Mouse (Mus musculus): ENCODE data around the gene Prop1.

Gene Prop1

DNA sequence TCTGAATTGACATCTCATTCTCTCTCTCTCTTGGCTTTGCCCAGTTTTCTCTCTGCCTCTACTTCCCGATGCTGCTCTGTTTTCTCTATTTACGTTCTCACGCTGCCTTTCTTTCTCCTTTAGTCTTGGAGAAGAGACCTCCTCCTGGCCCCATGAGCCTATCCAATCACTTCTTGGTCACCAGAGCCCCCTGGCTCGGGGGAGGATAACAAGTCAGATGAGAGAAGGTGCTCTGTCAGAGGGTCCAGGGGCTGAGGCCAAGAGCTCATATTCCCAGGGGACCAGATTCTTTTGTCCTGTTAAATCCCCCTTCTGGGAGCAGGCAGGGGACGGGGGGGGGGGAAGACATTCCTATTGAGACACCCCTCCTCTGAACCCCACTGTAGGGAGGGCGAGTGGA lies at the start of gene Prop1:
Prop1 (minus strand) TSS at position 101 of the 400 bp plus-strand sequence.
- no peak for DNase-seq

- DNase-seq = no peak
Observed at GRCm38 (mm10) chr11:51003296-51003695, 49.7 kb upstream of the Prop1 start, which contains the start of gene Olfr51. Gene Olfr51 (plus strand): TSS chr11:51003596.

DNA sequence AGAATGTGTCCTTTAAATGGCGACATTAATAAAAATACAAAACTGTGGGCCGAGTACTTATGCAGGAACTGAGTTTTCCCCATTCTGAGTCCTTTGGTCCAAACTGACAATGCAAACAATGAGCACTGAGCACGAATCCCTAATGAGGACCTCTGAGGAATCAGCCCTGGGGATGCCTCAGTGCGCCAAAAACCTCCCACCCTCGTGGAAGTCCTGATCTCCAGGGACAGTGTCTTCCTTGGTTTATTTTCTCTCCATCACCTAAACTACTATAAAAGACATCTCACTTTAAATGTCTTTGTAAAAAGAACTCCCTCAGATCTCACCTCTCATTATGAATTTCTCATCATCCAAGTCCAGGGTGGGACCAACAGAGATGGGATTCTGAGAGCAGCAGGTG lies 28.1 kb upstream of the Prop1 start, which contains the start of gene Olfr1377:
Olfr1377 (plus strand) TSS at position 301 of the 400 bp plus-strand sequence.
- DNase-seq = no peak

- DNase-seq = peak; percentile 2 to 9
Observed at GRCm38 (mm10) chr11:50977216-50977615, 23.7 kb upstream of the Prop1 start.

DNA sequence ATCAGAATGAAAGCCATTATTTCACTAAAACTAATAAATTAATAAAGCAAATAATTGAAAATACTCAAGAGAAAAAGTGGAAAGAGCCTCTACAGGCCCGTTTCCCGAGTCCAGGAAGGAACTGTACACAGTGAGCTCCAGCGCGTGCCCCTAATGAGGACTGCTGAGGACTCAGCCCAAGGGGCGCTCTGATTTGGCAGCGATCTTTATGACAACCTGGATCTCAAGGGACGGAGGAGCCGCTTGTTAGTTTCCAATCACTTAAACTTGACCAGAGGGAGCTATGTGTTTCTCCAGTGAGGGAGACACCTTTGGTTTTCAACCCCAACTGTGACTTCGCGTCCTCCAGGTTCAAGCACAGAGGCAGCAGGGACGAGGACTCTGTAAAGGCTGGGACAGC lies 12.7 kb upstream of the Prop1 start, which contains the start of gene Olfr1378:
Olfr1378 (plus strand) TSS at position 301 of the 400 bp plus-strand sequence.
- DNase-seq = no peak

GRCm38 (mm10) chr11:50964886-50965285 lies 11.3 kb upstream of the Prop1 start:
- DNase-seq = no peak

DNA sequence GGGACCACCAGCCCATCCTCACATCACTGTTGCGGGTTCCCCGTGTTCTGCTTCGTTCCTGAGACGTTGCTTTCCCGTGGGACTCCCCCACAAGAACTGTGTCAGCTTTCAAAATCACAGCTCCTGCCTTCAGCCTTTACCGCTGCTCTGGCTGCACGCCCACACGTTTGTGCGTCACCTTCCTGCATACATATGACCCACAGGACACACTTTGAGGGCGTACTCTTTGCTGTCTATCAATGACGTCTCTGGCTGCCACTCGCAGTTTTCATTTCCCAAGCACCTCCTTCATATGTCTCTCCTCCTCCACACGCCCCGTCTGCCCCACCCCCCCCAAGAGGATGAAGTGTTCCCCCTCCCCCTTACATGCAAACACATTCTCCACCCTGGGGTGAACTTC lies 1.3 kb downstream of the Prop1 start:
- no peak for DNase-seq

DNA sequence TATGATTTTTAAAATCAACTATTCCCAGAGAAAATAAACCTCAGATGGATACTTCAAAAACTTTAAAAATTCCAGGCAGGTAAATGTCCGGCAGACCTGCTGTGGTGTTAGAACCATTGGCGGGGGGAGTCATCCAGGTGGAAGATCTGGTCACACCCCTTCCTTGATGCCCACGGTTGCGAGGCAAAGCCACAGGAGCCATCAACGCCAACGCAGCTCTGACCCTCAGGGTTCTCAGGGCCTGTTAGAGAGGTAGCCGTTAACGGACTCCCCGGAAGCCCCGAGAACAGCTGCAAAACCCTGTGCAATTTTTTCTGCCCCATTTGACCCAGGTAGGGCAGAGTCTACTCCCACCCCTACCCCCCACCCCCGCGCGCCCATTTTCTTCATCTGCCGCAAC lies 10.1 kb downstream of the Prop1 start, which contains the start of gene 4933414I15Rik:
4933414I15Rik (minus strand) TSS at position 260 of the 400 bp plus-strand sequence.
- DNase-seq = no peak

GRCm38 (mm10) chr11:50942386-50942785 lies 11.2 kb downstream of the Prop1 start:
- DNase-seq = peak; percentile 30 to 52

GRCm38 (mm10) chr11:50939621-50940366 lies 13.8 kb downstream of the Prop1 start:
- DNase-seq = peak; percentile 65 to 70

GRCm38 (mm10) chr11:50938435-50938834 lies 15.1 kb downstream of the Prop1 start:
- DNase-seq = no peak

- DNase-seq = no peak
Observed at GRCm38 (mm10) chr11:50932040-50932439, 21.5 kb downstream of the Prop1 start.

DNA sequence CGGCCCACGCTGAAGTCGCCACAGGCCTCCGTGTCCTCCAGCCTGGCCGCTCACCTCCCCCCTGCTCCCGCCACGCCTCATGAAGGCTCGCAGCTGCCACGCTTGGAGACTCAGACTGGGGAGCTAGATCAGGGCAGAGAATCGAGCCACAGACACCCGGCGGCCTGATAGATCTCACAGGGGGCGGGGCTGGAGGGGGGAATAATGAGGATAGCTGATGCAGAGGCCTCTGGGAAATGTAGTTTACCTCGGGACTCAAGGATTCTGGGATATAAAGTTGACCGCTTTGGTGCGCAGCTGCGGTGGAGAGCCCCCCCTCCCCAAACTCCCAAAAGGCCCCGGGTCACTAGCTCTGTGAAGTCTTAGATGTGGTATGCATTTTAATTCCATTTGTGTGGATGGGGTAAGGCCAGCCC lies 22.1 kb downstream of the Prop1 start, which contains the start of gene Zfp354b:
Zfp354b (minus strand) TSS at position 183 of the 416 bp plus-strand sequence.
- peak; percentile 89 to 91 for DNase-seq

DNA sequence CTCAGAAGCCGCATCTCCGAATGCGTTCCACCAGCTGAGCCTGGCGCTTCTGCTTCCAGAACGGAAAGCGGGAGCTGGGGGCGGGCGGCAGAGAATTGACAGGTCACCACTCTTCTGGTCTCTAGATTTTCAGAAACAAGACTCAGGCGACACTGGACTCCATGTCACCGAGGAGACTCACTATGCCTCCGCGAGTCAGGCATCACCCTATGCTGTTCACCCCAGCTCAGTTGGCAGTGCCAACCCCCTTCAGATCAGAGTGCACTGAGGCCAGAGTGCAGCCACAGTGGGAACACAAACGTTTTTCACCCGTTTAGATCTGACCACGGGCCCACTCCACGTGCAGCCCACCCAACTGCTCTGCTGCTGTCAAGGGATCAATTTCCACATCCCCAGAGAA lies 22.5 kb downstream of the Prop1 start:
- DNase-seq = no peak

DNA sequence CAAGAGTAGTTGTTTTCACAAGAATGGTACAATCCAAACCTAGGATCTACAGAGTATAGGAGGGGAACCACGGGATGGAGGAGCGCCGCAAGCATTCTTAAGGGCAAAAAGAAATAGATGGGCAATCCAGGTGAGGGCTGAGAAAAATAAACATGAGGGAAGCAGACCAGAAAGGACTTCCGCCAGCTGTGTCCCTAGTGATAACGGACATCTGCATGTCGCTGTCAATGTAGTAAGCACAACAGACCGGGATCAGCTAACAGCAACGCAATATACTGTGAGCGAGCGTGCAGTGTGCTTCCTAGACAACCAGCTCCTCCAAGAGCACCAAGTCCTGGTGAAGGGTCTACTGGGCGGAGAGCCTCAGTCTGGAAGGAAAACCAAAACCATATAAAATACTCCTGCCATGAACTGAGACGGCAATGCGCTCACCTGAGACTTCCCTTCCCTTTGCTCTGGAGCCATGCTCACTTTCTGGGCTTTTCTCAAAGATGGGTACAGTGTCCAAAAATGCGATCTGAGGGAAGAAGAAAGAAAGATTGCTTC lies 23.0 kb downstream of the Prop1 start:
- DNase-seq = peak in 1 of 2 experiments; percentile 18

GRCm38 (mm10) chr11:50915671-50916320 lies 37.8 kb downstream of the Prop1 start, which contains the start of gene Zfp2:
Gene Zfp2 (minus strand): TSS chr11:50916165.
- peak; percentile 95 to 96 for DNase-seq

DNA sequence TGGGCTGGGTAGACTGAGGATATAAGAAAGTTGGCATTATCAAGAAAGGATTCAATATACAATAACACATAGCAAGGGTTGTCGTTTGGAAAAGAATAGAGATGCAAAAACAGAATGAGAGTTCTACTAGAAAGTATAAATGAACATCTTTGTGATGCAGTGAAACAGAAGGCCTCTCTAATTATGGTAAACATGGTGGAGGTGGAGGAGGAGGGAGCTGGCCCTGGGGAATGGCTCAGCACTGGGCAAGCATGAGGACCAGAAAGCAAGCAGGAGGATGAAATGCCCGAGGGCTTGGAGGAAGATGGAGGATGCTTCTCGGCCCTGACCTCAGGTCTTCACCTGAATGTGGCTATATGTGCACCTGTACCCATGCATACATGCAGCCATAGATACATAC lies 39.1 kb downstream of the Prop1 start:
- DNase-seq = no peak

DNA sequence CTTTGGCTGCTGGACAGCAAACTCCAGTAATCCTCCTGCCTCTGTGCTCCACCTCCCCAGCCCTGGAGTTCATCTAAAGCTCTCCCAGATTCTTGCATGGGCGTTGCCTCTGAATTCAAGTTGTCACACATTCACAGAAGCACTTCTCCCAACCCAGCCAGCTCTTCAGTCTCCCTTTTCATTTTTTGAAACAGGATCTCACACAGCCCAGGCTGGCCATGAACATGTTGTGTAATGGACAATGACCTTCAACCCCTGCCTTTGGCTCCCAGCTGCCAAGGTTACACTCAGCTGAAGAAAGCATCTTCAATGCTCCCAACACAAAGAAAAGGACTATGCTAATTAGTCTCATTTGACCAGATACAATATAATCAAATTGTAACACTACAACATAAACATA lies 40.3 kb downstream of the Prop1 start:
- no peak for DNase-seq

DNA sequence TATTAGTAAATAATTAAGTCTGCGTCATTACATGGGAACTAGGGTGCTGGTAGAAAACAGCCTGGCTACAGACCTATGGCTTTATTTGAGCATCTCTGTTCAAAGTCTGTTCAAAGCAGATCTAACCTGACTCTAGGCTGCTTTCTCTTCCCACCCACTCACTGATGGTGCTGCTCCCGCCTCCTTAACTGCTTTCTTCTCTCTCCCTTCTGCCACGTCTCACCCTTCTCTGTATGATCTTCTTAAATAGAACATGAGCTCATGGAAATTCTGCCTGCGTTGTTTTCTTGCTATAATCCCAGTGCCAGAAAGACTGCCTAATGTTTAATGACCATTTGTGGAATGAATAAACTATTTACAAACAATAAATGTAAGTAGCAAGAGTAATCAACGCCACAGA lies 45.4 kb downstream of the Prop1 start:
- no peak for DNase-seq
